Mouse (Mus musculus) left cerebral cortex, adult 18-20 months (tissue): ENCODE measurements around the gene Frmpd4. TPM values are rescaled to one million over a fixed set of nuclear protein-coding genes. Genes with fewer than 3 reads are reported as not detected.

Experiments
- DNase-seq, 2 experiments: peaks; one replicate each; pipeline ENCODE4 v3.0.0; 2021 to 2022; ENCODE audit warnings: low spot score in 2 of 2, mixed read lengths in 1 of 2
- long read RNA-seq, 2 experiments: library from polyadenylated mRNA; stranded (forward); transcript quantifications; one replicate each; pipeline ENCODE4 v2.0.0; 2021
- total RNA-seq, 2 experiments: library from RNA; stranded (reverse); gene quantifications; 2 replicates each; pipeline ENCODE4 v1.2.3; 2021

Frmpd4 gene
- total RNA-seq, result 10 to 100 TPM; 44.2 to 46.4 TPM
- long read RNA-seq, experiment 1, full-length matches to known transcripts, result 2 of 22 reads
- long read RNA-seq, experiment 1, partial matches to known transcripts, result 9 of 22 reads
- long read RNA-seq, experiment 1, other reads (novel, unspliced or antisense), result 11 of 22 reads
- long read RNA-seq, experiment 2, partial matches to known transcripts, result 2 of 8 reads
- long read RNA-seq, experiment 2, other reads (novel, unspliced or antisense), result 6 of 8 reads

DNA sequence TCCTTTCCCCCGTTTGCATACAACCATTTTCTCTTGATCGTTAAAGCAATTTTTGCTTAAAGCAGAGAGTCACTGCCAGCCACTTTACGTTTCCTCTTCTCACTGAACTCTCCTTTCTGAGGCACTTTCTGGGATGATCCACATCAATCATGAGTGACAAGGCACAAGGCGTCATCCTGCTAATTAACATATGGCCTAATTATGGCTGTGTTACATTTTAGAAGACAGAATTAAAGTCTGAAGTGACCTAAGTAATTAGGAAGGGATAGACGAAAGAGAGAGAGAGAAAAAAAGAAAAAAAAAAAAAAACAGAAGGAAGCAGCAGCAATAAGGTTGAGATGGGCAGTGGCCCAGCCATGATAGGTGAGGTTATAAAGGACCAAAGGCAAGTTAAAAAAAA is at the start of gene Frmpd4:
Gene Frmpd4, minus strand, starts transcription at position 101 of the 400 bp plus-strand sequence.
- DNase-seq, result no peak

DNA sequence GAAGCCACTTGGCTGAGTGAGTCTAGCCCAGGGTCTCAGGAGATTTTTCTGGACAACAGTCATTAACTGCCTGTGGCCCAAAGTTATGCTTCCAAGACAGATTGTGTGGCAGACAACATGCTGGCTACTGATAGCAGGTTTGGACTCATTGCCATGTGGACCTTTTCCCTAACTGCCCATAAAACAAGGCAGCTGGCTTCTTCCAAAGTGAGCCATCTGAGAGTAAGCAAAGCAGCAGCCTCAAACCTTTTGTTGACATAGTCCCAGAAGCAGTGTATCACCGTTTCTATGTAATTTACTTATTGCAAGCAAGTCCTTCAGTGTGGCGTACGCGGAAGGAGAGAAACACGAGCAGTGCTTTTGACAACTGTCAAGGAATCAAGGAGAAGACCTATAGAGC is 18.2 kb upstream of the Frmpd4 start:
- no peak for DNase-seq

DNA sequence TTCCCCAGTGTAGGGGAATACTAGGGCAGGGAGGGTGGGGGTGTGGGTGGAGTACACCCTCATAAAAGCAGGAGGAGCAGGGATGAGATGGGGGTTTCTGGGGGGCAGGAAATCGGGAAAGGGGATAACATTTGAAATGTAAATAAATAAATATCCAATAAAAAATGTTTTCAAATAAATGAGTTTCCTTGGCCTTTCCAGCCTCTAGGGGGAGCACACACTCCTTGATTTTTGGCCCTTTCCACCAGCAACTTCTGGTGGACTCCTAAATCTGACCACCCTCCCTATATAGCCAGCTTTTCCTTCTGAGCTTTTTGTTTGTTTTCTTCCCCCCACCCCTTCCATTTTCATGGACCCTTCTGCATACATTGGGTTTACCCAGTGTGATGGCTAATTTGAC is 7.3 kb upstream of the Frmpd4 start:
- DNase-seq, result no peak

DNA sequence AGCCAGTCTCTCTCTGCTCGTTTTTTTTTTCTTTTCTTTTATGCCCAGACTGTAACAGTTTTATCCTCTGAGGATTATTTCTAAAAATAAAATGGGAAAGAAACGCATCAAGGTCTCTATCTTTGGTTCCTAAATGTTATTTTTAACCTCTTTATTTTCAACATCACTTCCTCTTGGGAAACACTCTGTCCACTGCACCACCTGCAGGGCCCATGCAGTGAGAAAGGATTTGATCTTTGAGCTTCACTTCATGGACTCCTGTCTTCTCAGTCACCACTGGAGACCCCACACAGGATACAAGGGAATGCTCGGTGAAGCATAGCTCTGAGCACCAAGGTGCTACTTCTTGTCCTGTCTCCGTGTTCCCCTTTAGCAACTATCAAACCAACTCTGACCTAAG is 5.2 kb downstream of the Frmpd4 start:
- DNase-seq, result no peak

DNA sequence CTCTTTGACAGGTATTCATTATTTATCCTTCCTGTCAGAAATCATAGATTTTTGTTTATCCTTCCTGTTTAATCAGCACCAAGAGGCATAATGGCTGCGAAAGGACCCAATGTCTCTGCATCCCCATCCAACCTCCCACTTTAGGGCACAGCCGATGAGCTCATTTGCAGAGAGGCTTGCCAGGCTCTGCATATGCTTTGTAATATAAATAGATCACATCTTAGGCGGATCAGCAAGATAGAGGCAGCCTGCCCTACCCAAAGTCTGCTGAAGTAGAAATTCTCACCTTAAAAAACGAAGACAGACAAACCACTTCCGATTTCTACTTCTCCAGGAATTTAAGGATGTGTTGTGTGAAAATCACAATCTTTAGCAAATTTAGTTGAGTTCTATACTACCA is 7.8 kb downstream of the Frmpd4 start:
- peak in 1 of 2 experiments; percentile 16 for DNase-seq

DNA sequence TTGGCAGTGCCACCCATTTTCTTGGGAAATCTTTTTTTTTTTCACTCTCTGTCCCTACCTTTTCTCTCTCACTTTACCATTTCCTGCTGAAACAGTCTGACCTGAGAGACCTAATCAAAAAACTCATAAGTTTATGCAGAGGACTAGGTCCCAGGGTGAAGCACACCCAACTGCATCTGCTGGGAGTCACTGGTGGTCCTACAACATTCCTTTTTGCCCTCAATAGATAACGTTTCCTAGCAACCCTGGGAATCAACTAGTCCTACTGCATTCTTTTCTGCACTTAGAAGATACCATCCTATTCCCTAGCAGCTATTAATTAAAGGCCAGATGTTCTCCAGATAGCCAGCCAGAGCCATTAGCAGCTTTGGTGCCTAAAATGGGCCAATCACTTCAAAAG is 71.8 kb downstream of the Frmpd4 start:
- DNase-seq, result no peak

DNA sequence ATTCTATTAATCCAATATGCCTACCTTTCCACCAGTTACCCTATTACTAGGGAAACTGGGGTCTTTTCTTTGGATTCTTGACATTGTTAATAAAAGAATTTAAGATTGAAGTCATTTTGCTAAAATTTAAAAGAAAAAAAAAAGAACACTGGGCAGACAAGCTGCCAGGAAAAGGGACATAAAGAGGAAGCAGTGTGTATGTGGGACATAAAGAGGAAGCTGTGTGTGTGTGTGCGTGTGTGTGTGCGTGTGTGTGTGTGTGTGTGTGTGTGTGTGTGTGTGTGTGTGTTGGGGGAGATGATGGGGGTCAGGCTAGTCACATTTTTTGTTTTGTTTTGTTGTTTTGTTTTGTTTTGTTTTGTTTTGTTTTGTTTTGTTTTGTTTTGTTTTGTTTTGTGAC is 121.8 kb downstream of the Frmpd4 start:
- DNase-seq, result no peak

DNA sequence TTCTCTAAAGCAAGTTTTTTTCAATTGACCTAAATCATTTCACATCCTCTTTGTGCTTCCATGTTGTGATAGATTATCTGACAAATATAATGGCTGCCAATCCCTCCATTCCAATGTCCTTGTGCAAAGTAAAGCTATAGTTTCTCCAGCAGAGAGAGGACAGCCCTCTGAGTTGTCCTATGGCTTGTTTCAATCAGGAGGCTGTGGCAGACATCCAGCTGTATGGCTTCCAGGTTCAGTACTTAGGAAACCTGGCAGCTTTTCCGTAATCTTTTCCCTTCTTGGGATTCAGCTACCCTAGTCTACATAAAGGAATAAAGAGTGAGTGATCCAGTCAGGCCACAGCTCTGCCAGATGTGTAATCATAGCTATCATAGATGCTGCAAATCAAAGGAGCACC is 145.8 kb downstream of the Frmpd4 start:
- DNase-seq, result no peak

DNA sequence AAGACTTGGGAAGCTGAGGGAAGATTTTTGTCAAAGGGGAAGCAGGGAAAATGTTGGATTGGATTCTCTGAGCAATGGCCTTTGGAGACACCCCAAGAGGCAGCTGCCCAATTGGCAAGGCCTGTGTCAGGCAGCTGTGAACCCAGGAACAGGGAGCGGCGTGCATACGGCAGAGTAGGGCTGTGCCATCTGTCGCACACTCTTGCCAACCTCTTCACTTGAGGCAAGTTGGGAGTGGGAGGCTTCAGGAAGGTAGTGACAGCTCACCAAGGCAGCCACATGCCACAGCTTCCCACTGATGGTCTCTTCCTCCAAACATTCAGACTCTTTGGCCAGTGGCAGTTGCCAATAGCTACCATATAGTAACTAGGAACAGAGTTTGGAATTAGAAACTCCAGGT is 147.2 kb downstream of the Frmpd4 start:
- peak; percentile 47 to 52 for DNase-seq

DNA sequence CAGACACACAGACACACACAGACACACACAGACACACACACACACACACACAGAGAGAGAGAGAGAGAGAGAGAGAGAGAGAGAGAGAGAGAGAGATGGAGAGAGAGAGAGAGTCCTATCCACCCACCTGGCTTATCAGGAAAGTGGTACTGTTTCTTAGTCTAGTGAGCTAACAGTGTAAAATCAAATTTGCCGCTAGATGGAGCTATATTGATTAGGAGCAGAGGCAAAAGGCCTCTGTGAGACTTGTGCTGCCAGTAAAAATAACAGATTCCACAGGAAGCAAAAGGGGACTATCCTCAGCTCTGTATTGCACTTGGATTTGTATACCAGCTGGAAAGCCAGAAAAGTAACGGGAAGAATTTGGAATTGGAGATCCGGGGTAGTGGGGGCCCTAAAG is 161.6 kb downstream of the Frmpd4 start:
- DNase-seq, result no peak

DNA sequence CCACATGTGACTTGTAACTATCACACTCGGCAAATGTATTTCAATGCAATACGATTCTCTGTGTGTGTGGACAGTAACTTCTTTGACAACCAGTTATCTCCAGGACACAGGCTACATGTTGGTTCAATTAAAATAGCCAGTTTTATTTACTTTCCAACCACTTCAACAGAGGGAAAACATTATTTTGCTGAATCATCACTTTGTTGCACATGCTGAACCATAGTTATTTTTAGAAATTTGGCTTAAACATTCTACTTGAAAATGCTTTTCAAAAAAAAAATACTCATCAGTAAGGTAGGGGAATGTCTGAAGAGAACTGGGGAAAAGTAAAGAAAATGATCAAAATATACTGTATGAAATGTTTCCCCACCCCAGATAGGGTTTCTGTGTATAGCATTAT is 173.5 kb downstream of the Frmpd4 start:
- DNase-seq, result no peak

DNA sequence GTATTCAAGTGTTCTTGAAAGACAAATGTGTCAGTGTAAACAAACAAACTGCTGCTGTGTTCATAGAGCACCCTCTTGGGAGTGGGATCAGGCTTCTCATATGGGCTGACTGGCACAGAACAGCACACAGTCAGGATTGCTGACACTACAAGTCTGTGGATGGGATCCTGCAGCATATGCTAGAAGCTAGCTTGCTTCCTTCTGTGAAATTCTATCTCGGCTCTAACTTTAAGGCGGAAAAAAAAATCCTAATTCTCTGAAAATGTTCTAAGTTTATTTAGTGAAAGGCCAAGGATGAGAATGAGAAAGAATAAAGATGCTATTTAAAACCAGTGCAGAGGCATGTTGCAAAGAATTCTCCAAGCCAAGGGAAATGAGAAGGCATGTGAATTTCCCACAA is 226.6 kb downstream of the Frmpd4 start:
- no peak for DNase-seq

DNA sequence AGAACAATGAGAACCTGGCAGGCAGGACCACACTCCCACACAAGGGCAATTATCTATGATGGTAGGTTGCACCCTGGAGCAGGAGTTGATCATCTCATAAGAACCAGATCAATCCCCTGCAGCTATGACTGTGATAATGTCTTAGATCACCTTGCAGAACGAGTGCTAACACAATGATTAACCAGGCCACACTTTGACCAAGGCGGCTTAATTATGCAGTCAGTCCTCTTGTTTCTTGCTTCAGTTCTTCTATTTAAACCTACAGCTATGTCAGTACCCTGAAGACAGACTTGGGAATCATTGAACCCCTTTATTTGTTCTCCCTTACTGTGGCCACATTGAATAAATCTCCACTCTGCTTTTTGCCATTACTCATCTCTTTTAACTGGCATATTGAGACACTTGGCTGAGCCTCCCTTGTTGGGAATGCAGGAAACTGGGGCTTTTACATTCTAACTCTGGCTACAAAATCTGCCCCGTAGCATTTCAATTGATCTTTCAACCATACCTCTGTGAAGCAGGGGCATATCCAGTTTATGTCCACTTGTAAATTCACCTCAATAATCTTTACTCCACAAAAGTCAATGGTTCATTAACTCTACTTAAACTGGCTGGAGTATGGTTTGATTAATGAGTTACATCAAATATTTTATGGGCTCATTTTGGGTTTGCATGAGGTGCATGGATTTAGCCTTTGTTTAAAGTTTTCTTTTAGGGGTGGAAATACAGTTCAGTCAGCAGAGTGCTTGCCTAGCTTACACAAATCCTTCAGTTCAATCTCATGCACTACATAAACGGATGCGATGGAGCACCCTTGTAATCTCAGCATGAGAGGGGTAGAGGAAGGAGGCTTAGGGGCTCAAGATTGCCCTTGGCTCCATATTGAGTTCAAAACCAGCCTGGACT is 227.5 kb downstream of the Frmpd4 start:
- DNase-seq, result no peak

DNA sequence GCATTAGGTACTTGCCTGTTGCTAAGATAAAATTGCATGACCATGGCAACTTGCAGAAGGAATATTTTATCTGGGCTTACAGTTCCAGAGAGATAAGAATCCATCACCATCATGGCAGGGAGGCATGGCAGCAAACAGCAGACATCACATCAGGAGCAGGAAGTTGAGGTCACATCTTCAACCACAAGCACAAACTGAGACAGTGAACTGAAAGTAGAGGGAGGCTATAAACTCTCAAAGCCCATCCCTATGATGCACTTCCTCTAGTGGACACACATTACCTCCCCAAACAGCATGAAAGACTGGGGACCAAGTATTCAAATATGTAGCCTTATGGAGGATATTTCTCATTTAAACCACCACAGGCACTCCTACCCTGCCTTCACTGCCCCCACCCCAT is 238.8 kb downstream of the Frmpd4 start:
- DNase-seq, result no peak

DNA sequence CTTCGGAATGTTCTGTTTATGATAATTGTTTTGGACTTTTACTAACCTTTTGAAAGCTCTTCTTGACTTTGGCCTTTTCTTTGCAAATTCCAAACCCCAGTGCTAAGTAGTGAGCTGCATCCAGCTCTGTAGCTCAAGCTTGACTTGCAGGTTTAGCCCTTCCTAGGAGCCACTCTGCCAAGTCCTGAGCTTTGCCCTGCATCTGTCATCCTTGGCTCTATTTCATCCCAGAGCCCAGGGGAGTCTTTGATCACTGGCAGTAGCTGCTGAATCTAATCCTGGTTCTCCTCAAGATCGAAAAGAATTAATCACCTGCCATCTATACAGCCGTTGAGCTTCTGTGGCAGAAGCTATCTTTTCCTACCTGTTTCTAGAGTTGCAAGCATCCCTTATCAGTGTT is 251.9 kb downstream of the Frmpd4 start:
- no peak for DNase-seq

DNA sequence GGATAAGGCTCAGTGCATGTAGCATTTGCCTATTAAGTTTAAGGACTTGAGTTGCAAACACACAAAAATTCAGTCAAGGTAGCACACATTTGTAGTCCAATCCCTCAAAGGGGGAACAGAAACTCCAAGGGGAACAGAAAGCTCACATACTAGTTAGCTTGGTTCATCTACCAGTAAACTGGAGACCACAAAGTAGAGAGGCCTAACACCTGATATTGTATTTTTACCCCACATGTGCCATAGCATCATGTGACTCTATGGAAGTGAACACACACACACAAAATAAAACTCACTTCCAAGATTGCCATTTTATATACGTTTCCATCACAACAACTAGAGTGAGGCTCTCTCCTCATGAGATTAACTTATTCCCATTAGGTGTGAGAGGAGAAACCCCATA is 264.9 kb downstream of the Frmpd4 start:
- DNase-seq, result no peak

DNA sequence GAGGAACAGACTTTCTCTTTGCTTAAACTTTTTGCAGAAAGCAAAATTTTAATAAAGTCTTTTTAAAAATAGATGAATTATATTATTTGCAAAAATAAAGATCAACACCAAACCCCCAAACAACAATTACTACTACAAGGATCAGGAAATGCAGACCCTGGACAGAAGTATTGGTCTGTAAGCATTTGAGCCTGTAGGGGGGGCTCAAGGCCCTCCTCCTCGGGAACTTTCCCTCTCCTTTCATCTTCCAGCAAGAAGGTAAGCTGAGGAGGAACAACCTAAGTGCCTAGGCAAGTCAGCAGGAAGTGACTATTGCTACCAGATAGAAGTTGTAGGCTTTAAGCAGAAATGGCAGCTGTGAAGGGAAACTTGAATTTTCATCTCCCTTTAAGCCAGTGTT is 266.9 kb downstream of the Frmpd4 start:
- DNase-seq, result no peak

DNA sequence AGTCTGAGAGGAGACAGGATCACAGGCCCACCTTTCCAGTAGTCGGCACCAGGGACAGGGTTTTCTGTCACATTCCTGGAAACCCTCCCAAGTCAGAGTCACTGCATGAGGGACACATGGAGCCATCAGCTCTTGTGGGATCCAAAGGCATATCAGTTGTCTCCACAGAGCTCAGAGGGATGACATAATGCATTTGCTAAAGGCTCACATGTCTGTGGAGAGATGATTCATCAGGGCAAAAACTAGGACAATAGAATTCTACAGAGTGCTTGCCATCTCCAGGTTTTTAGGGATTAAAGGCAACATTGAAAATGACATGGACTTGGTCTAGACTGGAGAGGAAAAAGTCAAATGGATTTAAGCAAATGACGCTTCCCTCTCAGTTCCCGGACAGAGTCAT is 284.5 kb downstream of the Frmpd4 start:
- DNase-seq, result no peak

DNA sequence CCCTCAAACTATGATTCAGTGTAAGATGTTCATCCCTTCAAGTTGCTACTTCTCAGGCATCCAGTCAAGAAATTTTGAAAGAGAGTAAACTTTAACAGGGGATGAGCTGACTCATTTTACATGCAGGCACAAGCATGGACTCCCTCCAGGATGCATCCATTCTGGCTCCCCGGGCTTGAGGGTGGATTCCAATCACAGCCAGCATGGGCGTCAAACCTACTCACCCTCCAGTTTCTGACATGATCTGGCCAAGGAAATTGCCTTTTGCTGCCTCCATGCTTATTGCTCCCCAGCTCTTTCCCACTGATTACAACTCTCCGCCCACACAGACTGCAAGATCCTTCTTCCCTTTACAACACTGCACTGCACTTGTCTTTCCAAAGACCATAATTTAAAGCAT is 370.0 kb downstream of the Frmpd4 start:
- DNase-seq, result peak; percentile 4 to 34

DNA sequence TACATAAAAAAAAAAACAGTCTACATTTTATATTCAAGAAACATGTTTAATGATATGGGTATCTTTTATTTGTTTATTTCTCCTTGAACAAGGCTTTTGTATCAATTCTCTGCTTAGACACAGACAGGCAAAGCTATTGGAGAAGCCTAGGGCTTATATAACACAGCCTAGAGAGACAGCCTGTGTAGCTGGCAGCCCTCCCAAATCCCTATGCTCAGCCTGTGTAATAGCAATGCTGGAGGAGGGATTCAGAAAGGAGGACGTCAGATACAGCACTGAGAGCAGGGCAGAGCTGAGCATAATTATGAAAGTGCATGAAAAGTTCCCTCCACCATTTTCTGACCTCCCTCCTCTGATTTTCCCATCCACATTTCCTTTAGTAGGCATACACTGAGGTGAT is 385.1 kb downstream of the Frmpd4 start:
- DNase-seq, result peak; percentile 32 to 53

DNA sequence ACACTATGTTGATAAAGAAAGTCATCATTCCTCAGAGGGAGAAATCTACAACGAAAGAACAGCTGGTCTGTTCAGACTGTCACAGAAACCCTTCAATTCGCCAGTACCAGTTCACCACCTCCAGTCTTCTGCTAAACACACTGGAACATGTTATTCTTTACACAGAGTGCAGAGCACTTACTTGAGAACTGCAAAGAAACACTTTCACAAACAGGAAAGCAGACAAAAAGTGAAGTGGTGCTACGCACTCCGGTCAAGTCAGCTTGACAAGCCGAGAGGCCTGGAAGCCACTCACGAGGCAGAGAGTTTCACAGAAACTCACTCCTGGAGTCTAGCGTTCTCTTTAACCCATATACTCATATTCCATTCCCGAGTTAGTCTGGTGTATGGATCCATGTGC is 387.5 kb downstream of the Frmpd4 start:
- no peak for DNase-seq

DNA sequence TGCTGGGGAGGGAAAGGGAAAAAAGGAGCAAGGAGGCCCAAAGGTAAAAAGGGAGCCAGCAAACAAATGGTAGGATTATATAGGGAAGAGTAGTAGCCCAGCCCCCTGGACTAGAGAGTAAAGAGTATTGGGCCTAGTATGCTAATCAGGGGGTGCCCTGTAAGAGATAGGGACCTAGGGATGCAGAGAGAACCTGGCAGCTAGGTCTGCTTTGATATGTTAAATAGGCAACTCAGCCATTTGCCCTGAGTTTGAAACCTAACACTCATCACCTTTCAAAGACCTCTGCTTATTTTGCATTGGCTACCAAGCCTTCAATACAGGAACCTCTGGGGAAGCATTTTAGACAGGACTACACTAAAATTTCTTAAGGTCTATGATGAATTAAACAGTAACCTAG is 414.0 kb downstream of the Frmpd4 start:
- no peak for DNase-seq

DNA sequence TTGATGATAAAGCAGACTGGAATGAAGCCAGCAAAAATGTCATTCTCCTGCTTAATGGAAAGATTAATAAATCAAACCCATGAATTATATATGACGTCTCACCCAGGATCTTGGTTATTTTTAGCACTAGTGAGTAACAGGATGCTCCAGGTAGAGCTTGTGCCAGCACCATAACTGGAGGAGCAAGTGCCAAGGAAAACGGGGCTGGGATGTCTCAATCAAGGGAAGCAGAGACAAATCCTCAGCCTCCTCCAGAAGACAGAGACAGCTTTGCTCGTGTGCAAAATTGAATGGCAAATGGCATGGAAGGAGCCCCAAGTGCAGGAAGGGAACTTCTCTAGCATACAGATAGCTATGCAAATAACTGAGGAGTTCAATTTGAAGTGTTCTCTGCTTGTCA is 418.2 kb downstream of the Frmpd4 start:
- DNase-seq, result no peak
